Mouse (Mus musculus): ENCODE measurements around the gene 1700029I15Rik.
A peak's percentile ranks its signal among the peaks of the same experiment; 100 is the strongest.

1700029I15Rik gene

DNA sequence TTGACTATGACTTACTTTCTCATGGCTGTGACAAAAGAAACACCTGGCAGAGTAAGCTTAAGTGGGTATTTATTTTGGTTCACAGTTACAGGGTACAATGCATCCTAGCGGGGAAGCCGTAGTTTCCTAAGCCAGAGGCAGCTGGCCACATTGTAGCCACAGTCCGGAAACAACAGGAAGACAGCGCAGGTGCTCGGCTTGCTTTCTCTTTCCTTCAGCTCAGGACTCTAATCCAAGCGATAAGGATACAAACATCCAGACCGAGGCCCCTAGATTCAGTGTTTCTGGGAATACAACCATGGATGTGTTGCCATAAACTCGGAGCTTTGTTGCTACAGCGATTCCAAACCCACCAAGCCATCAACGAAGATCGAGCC lies 8.9 kb upstream of the 1700029I15Rik start:
- DNase-seq (ENCODE audit: low read depth): no peak

DNA sequence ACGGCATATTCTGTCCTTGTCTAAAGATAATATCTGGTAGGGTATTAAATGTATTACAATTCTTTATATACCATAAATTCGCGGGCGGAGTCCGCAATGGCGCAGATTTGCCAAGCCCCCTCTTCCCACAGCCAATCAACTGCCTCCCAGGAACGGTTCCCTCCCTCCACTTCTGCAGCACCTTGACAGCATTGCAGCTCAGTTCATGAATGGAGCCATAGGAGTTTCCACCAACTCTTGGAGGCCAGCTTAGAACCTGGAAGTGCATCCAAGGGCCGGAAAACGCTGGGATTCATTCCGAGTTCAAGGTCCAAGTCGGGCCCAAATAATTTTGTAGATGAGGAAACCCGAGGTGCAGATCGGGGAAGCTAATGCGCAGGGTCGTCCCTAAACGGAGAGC lies 7.8 kb upstream of the 1700029I15Rik start, which contains the start of the genes Pex16 and Large2:
TSS of gene Pex16 (plus strand) at position 163 of the 400 bp plus-strand sequence.
TSS of gene Large2 (minus strand) at position 356 of the 400 bp plus-strand sequence.
- DNase-seq (ENCODE audit: low read depth): peak; percentile 75

DNA sequence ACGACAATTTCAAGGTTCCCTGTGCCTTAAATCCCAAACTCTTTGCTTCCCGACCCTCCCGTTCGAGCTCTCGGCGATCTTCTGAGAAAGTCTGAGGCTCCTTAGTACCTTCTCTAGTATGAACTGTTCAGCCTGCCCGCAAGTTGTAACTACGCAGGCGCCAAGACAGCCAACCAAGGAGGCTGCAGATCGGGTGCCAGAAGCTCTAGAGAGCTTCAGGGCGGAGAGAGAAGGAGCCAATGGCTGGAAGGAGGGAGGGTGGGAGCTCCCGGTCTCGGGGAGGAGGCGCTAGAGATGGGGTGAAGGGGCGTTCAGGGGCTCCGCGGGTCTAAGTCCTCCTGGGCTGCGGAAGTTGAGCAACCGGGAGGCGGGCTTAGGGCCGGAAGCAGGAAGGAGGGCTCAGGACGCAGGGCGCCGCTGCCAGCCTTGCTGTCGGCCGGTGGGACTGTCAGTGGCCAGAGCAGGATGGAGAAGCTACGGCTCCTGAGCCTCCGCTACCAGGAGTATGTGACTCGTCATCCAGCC lies 7.2 kb upstream of the 1700029I15Rik start:
- peak; percentile 98 for DNase-seq (ENCODE audit: low read depth)

DNA sequence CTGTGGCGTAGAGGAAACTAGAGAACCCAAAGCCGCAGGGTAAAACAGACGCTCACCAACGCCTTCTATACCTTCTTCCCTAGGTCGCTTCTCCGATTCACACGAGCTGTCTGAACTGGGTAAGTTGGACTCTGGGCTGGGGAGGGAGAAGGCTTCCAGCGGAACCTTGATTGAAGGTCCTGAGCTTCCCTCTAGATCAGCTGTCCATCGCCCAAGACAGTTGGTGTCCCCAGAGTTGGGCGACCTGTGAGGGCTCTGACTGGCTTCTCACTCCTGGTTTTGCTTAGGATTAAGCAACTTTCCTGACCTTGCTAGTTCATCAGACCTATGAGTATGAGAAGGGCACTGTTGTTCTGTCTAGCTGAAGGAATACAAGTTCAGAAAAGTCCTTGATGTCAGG lies 6.5 kb upstream of the 1700029I15Rik start:
- DNase-seq (ENCODE audit: low read depth): peak; percentile 6

DNA sequence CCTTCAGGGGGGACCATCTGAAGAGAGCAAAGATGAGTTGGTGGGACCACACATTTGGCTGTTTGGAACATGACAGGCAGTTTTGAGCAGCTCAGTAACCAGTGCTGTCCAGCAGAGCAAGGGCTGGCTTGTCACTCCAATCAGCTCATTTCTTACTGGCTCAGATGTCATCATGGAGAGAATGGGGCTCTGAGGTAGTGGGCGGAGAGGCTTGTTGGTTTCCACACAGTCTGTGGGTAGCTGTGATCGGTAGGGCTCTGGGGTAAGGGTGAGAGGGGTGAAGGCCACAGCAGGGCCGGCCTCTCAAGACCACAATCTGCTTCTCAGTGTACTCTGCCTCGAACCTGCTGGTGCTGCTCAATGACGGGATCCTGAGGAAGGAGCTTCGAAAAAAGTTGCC lies 6.0 kb upstream of the 1700029I15Rik start:
- DNase-seq (ENCODE audit: low read depth): peak; percentile 22

DNA sequence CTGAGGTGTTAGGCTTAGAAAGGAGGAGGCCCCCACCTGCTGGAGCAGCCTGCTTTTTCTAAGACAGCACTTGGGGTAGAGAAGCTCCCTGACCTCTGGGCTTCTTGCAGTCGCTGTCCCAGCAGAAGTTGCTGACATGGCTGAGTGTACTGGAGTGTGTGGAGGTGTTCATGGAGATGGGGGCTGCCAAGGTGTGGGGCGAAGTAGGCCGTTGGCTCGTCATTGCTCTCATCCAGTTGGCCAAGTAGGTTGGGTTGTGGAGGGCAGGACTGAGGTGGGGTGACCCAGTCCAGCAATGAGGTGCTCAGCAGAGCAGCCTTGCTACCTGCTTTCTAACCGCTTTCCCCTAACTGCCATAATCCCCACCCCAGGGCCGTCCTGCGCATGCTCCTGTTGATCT lies 5.0 kb upstream of the 1700029I15Rik start:
- DNase-seq (ENCODE audit: low read depth): no peak

DNA sequence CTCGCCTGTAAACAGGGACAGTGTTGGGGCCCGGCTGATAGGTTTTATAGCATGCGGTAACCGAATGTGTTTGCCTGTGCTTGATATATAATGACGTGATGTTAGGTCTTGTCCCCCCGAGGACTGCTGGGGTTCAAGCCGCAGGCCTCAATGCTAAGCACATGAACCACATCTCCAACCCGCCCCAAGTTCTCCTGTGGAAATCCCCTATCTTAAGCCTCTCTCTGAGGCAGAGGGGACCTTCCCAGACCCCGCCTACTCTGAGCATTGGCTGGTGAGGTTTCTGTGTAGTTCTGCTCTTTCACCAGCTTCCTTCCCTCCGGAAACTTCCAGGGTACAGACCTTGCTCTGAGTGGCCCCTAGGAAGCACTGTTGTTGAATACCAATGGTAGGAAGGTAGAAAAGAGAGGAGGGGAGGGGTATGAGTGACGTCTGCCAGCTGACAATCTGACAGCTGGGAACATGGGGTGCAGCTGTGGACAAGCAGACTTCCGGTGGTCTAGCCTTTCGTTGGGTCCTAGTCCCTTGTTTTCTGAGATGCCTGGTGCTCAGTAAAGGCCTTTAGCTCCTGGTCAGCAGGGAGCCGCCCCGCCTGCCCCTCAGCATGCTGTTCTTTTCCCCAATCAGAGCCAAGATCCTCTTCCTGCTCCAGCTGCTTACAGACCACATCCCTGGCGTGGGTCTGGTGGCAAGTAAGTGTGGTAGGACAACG lies 2.4 kb upstream of the 1700029I15Rik start:
- no peak for DNase-seq (ENCODE audit: low read depth)

DNA sequence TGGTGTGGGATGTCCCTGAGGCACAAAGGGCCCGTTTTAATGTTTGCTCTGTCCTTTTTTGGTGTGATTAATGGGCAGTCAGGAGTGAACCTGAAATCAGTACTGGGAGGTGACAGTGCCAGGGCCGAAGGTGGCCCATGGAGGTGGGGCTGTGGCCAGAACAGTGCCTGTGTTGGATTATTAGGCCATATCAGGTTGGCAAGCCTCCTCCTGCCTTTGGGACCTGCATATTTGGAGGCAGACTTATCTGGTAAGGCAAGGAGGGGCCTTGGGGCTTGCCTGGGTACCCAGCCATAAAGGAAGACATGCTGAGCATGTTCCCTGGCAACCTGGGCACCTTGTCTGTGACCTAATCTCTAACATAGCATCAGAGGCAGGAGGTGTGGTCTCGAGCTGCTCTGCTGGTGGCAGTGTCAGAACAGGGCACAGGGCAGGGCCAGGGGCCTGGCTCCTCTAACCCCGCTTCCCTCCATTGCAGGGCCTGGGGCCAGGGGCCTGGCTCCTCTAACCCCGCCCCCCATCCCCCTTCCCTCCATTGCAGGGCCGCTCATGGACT lies 1.8 kb upstream of the 1700029I15Rik start:
- DNase-seq (ENCODE audit: low read depth): no peak

DNA sequence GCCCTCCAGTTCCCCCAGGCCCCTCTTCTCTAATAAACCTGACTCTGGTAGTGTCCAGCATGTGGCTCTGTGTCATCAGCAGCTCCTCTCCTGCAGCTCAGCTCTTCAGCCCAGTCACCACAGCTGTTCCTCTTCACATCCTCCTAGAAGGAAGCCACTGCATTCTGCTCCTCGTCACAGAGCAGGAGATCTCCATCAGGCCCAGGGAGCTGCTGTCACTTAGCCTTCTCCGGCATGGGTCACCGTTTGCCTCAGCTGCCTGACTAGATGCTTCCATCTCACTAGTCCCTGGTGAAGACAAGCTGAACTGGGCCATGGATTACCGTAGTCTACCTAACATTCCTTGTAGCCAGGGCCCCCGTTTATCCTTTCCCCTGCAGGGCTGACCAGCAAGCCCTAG lies 1.2 kb upstream of the 1700029I15Rik start:
- no peak for DNase-seq (ENCODE audit: low read depth)

DNA sequence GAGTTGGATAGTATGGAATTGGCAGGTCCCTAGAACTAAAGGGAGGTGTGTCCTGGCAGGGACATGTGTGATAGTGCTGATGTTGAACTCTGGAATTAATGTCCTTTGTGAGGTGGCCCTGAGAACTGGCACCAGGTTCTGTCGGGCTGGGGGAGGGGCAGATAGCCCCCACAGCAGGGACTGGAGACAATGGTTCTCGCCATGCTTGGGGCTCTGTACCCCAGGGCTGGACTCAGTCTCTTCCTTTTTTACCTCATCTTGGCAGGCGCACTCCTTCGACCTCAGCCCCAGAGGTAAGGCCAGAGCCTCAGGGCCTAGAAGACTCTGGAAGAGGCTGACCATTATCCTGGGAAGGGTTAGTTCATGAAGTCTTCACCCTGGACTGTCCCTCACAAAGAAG lies 421 bp downstream of the 1700029I15Rik start:
- DNase-seq (ENCODE audit: low read depth): no peak

DNA sequence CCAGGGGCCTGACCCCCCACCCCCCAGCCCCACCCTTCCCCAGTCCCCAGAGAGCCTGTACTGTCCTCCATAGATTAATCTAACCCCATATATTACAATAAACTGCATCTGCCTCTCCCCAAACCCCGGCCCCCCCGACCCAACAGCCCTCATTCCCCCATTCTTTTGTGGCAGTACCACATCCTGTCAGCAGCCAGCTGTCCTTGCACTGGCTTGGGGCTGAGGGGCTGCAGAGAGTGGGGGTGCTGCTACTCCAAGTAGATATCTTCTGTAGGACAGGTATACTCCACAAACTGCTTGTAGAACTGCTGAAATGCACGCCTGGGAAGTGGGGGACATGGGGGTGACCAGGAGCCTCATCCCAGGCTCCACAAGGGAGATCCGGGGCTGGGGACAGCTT lies 1.8 kb downstream of the 1700029I15Rik start:
- no peak for DNase-seq (ENCODE audit: low read depth)

DNA sequence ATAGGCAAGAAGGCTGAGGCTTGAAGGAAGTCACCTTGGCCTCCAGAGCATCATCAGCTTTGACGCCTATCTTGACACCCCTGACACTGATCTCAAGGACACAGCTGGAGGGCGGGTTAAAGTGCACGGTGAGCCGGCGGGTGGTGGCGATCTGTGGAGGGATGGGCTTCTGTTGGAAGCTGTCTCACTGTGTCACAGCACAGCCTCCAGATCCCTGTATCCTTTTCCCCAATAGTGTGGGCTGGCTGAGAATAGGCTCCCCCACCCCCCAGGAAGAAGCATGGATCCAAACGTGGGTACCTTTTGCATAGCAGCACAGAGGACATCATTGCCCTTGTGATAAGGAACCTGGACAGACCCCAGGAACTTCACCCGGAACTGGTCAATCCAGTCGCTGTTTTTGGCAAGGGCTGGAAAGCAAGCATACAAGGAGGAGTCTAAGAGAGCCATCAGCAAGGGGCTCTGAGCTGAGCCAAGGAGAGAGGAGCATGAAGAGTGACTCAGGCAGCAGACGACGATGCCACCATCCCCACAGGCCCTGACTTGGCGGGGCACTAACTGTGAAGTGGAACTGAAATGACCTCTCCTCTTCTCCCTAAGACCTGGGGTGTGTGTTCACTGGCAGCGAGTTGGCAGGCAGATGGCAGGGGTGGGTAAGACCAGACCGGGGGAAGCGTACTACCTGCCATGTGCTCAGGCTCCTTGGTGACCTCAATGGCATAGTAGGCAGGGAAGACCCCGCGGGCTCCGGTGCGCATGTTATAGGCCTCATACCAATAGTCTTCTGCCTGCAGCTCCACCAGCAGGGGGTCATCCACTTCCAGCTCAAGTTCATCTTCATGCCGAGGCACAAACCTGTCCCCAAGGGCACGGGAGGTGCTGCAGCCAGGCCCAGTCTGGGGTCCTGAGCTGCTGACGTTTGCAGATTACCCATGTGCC lies 3.0 kb downstream of the 1700029I15Rik start:
- no peak for DNase-seq (ENCODE audit: low read depth)

DNA sequence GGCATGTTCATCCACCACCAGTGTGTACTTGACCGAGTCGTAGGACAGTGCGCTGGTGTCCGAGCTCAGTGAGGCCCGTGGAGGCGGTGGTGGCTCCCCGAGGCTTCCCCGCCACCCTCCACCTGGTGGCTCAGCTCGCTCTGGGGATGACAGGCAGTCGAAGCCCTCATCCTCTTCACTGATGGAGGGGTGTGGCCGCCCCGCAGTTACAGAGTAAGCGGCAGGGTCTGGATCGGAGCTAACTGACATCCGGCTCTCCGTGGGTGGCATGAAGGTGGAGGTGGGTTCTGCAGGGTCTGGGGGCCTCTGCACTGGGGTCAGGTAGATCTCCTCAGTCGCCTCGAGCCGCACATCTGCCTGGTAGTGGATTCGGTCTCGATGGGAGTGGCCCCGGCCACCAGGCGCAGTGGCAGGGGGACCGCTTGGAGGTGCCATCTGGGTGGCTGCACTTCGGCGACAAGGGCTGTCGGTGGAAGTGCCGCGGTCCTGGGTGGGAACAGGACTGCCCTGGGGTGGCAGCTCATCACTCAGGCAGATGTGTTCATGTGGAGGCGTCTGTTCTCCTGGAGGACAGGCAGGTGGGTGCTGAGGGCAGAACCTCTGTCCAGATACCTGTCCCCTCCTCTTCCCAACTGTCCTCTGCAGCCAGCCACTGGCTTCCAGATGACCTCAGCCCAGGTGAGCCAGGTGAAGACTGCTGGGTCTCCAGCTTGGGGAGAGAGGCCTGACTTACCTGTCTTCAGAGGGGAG lies 4.7 kb downstream of the 1700029I15Rik start:
- no peak for DNase-seq (ENCODE audit: low read depth)

DNA sequence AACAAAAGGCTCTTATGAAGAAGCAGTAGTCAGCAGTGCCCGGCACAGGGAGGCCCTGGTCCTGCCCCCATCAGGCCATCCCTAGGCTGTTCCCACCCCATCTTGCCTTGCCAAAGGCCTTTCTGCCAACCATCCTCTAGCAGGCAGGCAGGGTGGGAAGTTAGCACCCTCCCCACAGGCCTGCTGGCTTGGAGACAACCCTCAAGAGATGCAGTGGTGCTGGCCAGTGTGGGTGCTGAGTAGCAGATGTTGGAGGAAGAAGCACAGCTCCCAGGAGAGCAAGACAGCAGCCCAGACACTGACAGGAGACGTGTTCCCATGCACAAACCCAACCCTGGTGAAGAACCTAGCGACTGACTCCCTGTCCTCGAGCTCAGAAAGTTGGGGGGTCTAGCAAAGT lies 5.3 kb downstream of the 1700029I15Rik start:
- peak; percentile 44 for DNase-seq (ENCODE audit: low read depth)

DNA sequence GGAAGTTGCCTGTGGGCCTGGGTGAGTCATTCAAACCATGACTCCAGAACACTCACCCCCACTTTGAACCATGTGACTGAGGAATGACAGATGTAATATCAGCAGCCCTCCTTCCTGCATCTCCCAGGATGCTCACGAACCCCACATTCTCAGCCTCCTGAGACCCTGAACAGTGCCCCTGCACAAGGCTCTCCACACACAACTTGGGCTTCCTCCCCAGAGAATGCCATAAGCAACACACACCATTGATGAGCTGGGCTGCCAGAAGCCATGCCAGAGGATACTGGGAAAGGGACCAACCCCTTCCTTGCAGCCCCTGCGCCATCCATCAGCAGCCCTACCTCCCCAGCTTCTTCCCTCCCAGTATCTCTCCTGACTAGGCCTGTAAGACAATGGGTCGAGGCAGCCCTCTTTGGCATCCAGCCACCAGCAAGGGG lies 5.8 kb downstream of the 1700029I15Rik start:
- peak; percentile 51 for DNase-seq (ENCODE audit: low read depth)

DNA sequence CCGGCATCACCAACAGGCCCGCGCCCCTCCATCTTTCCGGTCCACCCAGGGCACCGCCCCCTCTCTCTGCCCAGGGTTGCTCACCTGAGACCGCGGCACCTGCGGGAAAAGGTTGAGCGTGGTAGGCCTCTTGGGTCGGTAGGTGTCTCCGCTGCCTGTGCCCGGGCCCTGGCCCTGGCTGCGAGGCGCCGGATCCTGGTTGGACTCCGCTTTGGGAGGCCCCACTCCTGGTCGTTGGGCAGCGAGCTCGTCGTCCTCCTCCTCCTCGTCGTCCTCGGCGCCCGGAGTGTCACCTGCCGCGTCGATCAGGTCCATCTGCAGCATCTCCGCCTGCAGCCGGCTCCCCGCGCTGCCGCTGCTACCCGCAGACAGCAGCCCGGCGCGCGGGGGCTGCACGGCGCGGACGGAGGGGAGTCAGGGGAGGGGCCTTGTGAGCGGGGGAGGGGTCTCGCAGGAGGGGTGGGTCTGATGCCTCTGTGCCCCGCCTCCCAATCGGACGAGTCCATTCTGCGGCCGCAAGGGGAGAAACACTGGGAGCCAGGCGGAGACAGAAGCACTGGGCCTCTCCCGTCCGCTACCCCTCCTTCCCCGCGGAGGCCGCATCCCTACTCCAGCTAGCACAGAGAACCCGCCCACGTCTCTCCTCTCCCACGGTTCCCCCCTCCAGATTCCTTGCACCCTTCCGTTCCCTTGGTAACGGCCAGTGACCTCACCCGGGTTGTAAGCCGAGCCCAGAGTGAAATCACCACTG lies 6.7 kb downstream of the 1700029I15Rik start:
- peak; percentile 93 for DNase-seq (ENCODE audit: low read depth)

DNA sequence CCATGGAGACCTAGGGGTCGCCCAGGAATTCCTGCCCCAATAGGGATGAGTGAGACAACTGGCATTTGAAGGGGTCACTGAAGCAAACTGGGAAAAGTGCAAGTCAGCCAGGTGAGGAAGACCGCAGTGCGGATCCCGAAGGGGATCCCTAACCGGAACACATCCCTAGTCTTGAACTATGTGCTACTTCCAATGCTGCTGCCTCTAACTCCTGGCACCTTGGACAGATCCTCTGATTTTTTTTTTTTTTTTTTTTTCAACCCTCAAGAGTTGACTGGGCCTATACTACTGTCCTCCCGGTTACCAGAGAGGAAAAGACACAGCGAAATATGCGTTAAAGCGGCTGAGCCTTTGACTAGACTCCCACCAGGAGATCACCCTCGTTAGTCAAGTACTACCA lies 7.3 kb downstream of the 1700029I15Rik start:
- DNase-seq (ENCODE audit: low read depth): no peak

DNA sequence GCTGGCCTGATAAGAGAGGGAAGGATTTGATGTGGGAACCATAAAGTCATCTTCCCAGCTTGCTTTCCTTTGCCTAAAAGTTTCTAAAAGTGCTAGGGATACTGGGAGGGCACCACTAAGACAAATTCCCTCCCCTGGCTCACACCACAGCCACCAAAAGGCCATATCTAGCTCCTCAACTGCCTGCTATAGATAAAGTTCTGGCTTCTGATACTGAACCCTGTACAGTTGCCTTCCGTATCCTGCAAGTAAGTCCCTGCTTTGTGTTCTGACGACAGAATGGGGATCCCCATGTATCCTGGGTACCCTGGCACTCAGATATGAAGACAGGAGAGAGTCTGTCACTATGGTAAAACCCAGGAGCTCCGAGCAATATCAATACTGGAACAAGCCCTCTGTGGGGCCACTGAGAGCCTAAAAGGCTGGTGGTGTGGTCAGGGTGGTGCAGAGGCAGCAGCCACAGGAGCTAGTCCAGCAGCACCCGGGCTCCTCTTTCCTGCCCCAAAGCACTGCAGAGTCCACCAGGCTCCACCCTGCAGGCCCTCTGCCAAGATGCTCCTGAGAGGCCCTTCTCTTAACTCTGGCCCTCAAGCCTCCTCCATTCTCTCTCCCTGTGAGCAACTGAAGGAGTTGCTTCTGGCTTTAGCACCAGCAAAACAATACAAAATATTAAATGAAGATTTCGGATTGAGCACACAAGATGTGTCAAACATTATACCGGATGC lies 8.0 kb downstream of the 1700029I15Rik start:
- DNase-seq (ENCODE audit: low read depth): peak; percentile 62

DNA sequence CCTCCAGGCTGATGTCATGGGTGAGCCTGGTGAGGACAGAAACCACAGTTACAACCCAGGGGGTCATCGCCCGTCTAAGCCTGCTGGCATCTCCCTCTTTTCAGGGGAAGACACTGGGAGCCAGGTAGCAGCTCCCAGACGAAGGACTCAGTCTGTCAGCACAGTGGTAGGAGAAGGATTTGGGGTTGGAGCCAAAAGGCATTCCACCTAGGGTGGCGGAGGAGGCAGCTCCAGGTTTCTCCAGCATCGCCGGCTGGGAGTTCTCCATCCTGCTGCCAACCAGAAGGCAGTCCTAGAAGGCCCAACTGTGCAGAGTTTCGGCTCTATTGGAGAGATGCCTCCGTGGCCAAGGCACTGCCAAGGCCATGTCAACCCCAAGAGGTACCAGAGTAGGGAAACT lies 8.8 kb downstream of the 1700029I15Rik start:
- DNase-seq (ENCODE audit: low read depth): no peak

DNA sequence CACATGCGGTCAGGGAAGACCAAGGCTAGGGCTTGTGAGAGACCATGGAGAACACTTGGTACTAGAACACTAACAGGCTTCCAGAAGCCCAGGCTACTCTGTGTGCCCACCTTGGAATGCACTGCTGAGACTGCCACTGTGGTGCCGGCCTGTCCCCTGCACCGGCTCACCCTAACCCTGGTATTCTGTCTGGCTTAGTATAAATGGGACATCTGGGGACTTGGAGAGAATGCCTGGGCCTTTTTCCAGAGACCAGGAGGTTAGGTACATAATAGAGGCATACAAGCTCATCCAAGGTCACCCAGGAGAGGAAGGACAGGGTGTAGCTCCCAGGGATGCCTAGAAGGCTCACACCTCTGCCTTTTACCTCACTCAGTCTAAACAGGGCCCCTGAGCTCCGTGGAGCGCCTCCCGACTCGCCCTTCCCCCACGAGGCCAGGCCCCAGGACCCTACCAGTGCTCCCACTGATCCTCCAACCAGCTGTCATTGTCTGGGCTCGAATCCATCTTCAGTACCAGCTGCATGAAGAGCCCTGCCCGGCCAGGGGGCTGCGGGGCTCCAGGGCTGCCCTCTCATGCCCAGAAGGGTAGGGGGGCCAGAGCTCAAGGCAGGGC lies 9.5 kb downstream of the 1700029I15Rik start:
- no peak for DNase-seq (ENCODE audit: low read depth)

Measured in NIH3T3 (cell line).